Mouse (Mus musculus) CH12.LX (cell line): ENCODE data around the gene Ints4.

Experiments used
- CHD1 ChIP-seq: IDR thresholded peaks from 2 replicates; pipeline ENCODE4 v1.6.1; 2012; ENCODE audit warnings: low read depth, low read length, improper control_type of control experiment, inconsistent platforms
- CTCF ChIP-seq, 2 experiments: IDR thresholded peaks in 1 of 2; conservative IDR thresholded peaks in 1 of 2; 2 replicates each; pipeline ENCODE4 v1.5.1; 2011 to 2012; ENCODE audit warnings: low read depth in 2 of 2, low read length in 2 of 2, improper control_type of control experiment in 1 of 2, inconsistent platforms in 1 of 2, mild to moderate bottlenecking in 1 of 2, moderate library complexity in 1 of 2
- E2F4 ChIP-seq: IDR thresholded peaks from 2 replicates; pipeline ENCODE4 v1.6.1; 2011; ENCODE audit warnings: low read depth, low read length, improper control_type of control experiment; ENCODE audit not compliant: insufficient replicate concordance
- ELF1 ChIP-seq: IDR thresholded peaks from 2 replicates; pipeline ENCODE4 v1.6.1; 2014; ENCODE audit warnings: low read depth, mild to moderate bottlenecking, inconsistent platforms, low read length, improper control_type of control experiment
- EP300 ChIP-seq: IDR thresholded peaks from 2 replicates; pipeline ENCODE4 v1.6.1; 2011; ENCODE audit warnings: low read length, improper control_type of control experiment
- ETS1 ChIP-seq: conservative IDR thresholded peaks from 2 replicates; pipeline ENCODE4 v1.6.1; 2012; ENCODE audit warnings: low read depth, mild to moderate bottlenecking, inconsistent platforms, low read length, improper control_type of control experiment, moderate library complexity
- HCFC1 ChIP-seq: IDR thresholded peaks from 2 replicates; pipeline ENCODE4 v1.6.1; 2012; ENCODE audit warnings: low read depth, mild to moderate bottlenecking, inconsistent platforms, low read length, improper control_type of control experiment
- KAT2A ChIP-seq: IDR thresholded peaks from 2 replicates; pipeline ENCODE4 v1.6.1; 2012; ENCODE audit warnings: low read length, improper control_type of control experiment, inconsistent platforms; ENCODE audit not compliant: insufficient replicate concordance
- POLR2A ChIP-seq: IDR thresholded peaks from 2 replicates; pipeline ENCODE4 v1.6.1; 2011; ENCODE audit warnings: low read depth, mild to moderate bottlenecking, improper control_type of control experiment, low read length
- POLR2AphosphoS2 ChIP-seq: IDR thresholded peaks from 2 replicates; pipeline ENCODE4 v1.6.1; 2011; ENCODE audit warnings: low read depth, low read length, improper control_type of control experiment
- SMC3 ChIP-seq: IDR thresholded peaks from 2 replicates; pipeline ENCODE4 v1.6.1; 2011; ENCODE audit warnings: low read depth, low read length, improper control_type of control experiment
- USF1 ChIP-seq: IDR thresholded peaks from 2 replicates; pipeline ENCODE4 v1.6.1; 2014; ENCODE audit warnings: low read depth, mild to moderate bottlenecking, inconsistent platforms, low read length, improper control_type of control experiment
- ZNF384 ChIP-seq: IDR thresholded peaks from 2 replicates; pipeline ENCODE4 v1.6.1; 2012; ENCODE audit warnings: low read depth, low read length, improper control_type of control experiment, inconsistent platforms

DNA sequence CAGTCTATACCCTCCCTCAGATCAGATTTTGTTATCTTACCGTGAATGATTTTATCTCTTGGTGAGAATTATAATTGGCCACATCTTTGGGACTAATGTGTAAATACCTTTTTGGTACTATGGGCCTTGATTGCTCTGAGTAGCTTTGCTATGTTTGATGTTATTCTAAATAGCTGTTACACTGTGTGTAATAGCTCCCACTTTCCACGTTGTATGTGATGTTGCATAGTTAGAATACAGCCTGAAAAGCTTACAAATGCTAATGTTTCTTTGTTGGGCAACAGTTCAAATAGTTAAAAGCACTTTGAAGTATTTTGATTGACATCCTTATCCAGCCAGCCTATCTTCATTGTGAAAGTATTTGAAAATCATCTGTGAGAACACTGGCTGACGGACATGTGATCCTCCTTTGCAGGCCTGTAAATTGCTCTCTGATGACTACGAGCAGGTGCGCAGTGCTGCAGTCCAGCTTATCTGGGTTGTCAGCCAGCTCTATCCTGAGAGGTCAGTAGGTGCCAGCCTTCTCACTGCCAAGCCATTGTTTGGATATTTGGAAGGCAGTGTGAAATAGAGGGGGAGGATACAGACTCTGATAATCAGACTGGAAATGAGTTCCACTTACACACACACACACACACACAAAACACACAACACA, 19.9 kb downstream of the Ints4 start:
- TF ChIP-seq ELF1 (no peak), CHD1 (no peak), ZNF384 (no peak), HCFC1 (no peak), POLR2A (no peak), CTCF (conservative IDR thresholded peaks at IDR 0.05 in 1 of 2, IDR thresholded peaks at IDR 0.05 in 1 of 2; ENCODE audit: low read depth in 2 of 2, low read length in 2 of 2) (no peak), USF1 (no peak), E2F4 (no peak), ETS1 (no peak), EP300 (no peak), POLR2AphosphoS2 (no peak), KAT2A (no peak), SMC3 (no peak)
